Mouse (Mus musculus) olfactory bulb, adult 2 months (tissue): ENCODE data around the gene Gm3435.
"Not testable (repeated sequence)": the region's sequence is repeated elsewhere in the genome, so short reads cannot be mapped to it uniquely, and the experiment has no call there.

ENCODE experiments used
- CTCF ChIP-seq: fragments of 200-500 bp; IDR thresholded peaks from 2 replicates; pipeline ENCODE4 v1.5.1; 2012; ENCODE audit warnings: low read depth, mild to moderate bottlenecking, low read length, moderate library complexity; ENCODE audit not compliant: insufficient read depth
- POLR2A ChIP-seq: fragments of 200-500 bp; IDR thresholded peaks from 2 replicates; pipeline ENCODE4 v1.6.1; 2012; ENCODE audit warnings: mild to moderate bottlenecking, low read depth, low read length, moderate library complexity; ENCODE audit not compliant: insufficient read depth

- TF ChIP-seq CTCF, POLR2A: not testable (repeated sequence)
These were observed 11.7 kb downstream of the Gm3435 start for GRCm38 (mm10) chr17:15021503-15022220.
